Mouse (Mus musculus): ENCODE results near the gene Txnrd2.
A peak's percentile ranks its signal among the peaks of the same experiment; 100 is the strongest.

- TF ChIP-seq POLR2A (IDR thresholded peaks at IDR 0.05; ENCODE audit: insufficient read length, low read depth) (no peak), POLR2AphosphoS2 (IDR thresholded peaks at IDR 0.05; ENCODE audit: insufficient read length, low read depth) (no peak), MAX (IDR thresholded peaks at IDR 0.05; ENCODE audit: low read depth) (no peak), E2F4 (IDR thresholded peaks at IDR 0.05; ENCODE audit: insufficient read depth) (no peak), USF1 (IDR thresholded peaks at IDR 0.05; ENCODE audit: low read depth) (no peak), SRF (IDR thresholded peaks at IDR 0.05; ENCODE audit: control insufficient read depth, insufficient read length, low read depth) (no peak), CEBPB (IDR thresholded peaks at IDR 0.05; ENCODE audit: insufficient read depth, poor library complexity, severe bottlenecking) (peak; percentile 72)
Measured at GRCm38 (mm10) chr16:18386451-18386850, 39.7 kb upstream of the Txnrd2 start.

Data from myocyte (in vitro differentiated cells).